Mouse (Mus musculus) gastrocnemius, adult 18-20 months (tissue): Measurements from ENCODE around the gene Tex14. TPM values are rescaled to one million over a fixed set of nuclear protein-coding genes. Genes with fewer than 3 reads are reported as not detected.
A peak's percentile ranks its signal among the peaks of the same experiment; 100 is the strongest.

Experiments
- DNase-seq: peaks from one replicate; pipeline ENCODE4 v3.0.0; 2021; ENCODE audit warnings: low spot score
- total RNA-seq, 2 experiments: library from RNA; stranded (reverse); gene quantifications; 2 replicates each; pipeline ENCODE4 v1.2.3; 2021

The Tex14 gene
- total RNA-seq, 2 experiments from 2014 or later: 0.14 TPM

GRCm38 (mm10) chr11:87568255-87568953, 163.5 kb downstream of the Tex14 start, which contains the start of gene Sept4:
TSS of gene Sept4 (plus strand) at chr11:87568903.
- DNase-seq: no peak

DNA sequence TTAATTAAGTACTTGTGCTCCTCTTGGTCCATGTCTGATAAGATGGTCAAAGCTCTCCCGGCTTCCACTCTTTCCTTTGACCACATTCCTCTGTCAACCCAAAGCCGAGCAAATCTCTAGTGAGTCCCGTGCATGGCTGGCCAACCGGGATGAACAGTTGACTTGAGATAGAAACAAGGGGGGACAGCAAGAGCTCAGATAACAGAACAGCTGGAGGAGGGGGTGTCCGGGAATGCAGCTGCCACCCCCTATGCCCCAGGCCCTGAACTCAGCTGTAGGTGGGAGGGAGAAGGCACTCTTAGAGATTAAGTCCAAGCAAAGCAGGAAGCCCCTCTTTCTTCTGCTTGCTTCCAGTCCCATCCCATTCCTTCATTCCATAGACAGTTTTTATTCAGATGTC, 165.9 kb downstream of the Tex14 start:
- no peak for DNase-seq

DNA sequence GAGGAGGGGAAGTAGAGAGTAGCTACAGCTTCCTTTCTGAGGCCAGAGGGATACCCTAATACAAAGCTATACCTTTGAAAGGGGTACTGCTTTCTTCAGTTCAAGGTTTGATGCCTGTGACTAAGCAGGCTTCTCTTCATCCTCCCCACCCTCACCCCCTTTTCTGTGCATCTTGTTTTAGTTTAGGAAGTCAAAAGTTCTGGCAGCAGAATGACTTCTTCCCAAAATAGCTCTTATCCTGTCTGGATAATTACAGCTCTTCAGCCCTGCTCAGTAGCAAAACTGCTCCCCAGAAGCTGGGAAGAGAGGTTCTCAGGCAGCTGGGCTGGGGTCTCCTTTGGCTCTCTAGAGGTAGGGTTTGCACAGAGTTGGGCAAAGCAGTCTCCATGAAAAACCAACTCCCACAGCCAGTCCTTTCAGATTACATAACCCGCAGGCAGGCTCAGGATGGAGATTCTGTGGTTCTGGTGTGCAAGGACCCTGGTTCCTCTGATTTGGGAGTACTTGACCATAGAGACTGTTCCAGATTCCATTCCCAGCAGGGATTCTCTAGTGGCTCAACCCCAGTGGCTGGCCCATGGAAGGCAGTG, 166.6 kb downstream of the Tex14 start:
- DNase-seq: no peak

DNA sequence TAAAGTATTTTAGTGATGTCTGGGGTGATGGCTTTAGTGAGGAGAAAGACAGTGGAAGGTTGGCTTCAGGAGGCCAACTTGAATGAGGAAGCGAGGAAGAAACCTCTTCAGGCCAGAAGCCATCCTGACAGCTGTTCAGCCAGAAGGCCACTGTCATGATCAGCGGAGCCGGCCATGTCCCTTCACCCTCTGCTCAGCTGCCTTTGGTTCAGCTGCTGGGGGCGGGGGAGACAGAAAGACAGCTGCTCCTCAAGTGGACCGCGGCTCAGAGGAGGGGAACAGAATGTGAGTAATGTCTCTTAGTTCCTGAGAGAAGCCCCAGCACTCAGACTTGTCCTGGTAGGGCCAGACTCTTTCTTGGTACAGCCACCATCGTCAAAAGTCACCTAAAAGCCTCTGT, 168.9 kb downstream of the Tex14 start:
- no peak for DNase-seq

GRCm38 (mm10) chr11:87574520-87575180, 169.8 kb downstream of the Tex14 start:
- DNase-seq: no peak

DNA sequence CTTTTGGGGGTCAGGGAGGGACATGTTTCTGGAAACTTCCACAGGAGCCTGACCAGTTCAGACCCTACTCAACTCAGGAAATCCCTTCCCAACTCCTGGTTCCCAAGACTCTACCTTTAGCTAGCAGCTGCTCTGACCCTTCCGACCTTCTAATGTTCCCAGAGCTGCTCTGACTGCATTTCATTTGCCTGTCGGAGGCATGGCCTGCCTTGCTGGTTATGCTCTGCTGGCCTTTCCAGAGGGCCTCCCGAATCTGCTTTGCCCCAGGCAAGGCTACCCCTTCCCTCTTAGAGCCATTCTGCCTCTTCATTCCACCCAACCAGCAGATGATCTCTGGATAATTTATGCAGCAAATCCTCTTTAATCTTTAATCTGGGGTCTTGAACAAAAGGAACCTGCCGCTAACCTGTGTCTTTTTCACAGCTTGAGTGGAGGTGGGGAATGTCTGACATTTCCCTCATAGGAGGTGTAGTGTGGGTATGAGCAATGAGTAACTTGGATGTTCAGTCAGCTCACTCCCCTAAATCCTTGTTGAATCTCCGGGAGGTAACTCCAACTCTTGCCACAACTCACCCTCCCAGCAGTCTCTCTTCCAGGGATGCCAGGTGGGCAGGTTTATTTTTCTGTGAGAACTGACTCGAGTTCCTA, 172.9 kb downstream of the Tex14 start:
- no peak for DNase-seq

- DNase-seq: peak; percentile 47
These were observed 173.5 kb downstream of the Tex14 start for GRCm38 (mm10) chr11:87578249-87578962.

DNA sequence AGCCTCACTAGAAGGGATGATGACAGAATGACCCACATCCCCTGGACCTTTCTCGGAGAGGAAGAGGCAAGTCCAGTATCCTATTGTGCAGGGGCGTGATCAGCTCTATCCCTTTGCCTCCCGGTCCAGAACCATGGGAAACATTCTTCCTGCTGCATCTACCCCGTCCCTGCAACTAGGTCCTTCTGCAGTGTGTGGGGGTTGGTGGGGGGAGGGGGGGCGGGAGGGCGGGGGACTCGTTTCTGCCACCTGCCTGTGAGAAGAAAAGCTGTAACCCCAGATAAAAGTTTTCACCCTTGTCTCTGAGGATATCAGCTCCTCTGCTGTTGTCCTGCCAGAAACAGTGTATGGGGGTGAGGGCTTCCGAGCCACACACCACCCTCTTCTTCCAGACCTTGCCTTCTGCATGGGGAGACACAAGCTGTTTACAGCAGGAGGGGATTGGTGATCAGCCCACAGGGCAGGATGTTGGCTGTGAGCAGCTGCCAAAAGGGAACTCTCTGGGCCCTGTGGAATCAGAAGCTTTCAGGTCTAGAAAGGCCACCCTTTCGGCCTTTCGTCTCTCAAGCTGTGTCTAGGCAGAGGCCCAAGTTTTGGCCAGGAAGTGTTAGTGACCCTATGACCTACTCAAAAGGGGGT, 174.2 kb downstream of the Tex14 start:
- DNase-seq: no peak

GRCm38 (mm10) chr11:87579713-87580112, 174.8 kb downstream of the Tex14 start:
- DNase-seq: no peak

DNA sequence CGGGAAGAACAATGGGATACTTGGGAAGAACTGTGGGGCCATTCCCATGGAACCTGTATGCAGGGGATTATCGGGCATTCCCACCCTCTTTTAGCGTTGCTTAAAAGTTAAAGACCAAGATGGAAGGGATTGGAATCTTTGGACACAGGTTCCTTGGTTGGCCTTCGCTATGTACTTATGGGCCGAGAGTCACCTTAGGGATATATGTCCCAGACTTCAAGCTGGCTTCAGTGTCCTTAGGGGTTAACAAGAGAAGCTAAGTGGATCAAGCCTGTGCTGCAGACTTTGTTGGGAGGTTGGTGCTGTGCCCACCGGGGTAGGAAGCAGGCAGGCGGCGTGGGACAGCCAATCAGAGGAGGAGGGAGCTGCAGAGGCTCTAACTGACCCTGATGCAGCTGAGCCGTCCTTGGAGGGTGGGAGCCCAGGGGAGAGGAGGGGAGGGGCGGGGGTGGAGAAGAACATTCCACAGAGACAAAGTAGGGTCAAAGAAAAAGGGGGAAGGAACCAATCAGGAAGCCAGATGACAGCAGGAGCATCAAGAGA, 175.7 kb downstream of the Tex14 start:
- DNase-seq: no peak

DNA sequence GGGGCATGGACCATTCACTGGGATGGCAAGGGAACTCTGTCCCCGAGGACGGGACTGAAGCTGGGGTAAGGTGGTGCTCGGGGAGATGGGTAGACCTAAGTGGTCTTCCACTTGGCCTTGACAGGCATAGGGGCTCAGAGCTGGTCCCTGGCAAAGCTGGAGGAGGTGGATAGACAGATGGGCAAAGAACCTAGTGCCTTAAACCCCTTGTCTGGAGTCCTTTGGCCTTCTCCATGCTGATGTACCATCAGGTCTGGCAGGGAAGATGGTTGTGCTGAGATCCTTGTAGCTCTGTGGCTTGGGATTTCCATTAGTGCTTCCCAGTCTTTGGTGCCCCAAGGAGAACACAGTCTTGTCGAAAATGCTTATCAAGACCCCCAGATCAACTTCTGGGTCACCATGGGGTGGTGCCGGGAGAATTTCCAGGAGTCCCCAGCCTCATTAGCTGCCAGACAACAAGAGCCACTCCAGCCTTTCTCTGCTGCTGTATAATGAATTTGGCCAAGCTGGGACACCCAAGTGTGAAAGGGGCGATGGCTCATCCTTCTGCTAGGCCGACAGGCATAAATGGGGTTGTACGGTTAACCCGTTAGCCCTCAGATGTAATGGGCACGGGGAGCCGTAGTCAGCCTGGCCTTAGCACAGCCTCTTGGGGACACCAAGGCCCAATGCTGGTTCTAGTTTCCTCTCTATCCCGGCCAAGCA, 176.4 kb downstream of the Tex14 start:
- DNase-seq: no peak

GRCm38 (mm10) chr11:87581933-87582710, 177.3 kb downstream of the Tex14 start:
- no peak for DNase-seq

GRCm38 (mm10) chr11:87583291-87584034, 178.6 kb downstream of the Tex14 start:
- no peak for DNase-seq

DNA sequence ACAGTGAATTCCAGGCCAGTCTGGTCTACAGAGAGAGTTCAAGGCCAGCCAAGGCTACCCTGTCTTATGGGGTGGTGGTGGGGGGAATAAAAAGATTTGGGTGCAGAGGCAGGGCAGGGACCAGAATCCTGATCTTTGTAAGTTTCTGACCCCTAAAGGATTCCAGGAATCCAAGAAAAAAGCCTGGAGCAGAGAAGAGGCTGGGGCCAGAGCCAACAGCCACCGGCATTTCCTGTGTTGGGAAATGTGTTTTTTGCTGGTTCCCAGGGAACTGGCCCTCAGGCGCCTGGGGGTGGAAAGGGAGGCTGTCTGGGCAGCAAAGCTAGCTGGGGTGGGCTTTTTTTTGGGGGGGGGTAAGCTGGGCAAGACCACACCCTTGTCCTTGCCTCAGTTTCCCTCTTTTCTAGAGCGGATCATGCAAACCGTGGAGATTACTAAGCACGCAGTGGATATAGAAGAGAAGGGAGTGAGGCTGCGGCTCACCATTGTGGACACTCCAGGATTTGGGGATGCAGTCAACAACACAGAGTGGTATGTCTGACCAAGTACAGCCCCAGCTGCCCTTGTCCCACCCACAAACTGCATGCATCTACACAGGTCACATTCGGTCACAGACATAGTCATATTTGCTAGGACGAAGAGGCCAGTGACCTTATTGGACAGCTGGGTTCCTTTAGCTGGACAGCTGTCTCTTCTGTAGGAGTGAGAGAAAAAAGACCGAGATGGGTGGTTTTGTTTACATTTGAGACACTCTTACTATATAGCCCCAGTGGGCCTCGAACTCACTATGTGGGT, 180.0 kb downstream of the Tex14 start:
- peak; percentile 50 for DNase-seq

DNA sequence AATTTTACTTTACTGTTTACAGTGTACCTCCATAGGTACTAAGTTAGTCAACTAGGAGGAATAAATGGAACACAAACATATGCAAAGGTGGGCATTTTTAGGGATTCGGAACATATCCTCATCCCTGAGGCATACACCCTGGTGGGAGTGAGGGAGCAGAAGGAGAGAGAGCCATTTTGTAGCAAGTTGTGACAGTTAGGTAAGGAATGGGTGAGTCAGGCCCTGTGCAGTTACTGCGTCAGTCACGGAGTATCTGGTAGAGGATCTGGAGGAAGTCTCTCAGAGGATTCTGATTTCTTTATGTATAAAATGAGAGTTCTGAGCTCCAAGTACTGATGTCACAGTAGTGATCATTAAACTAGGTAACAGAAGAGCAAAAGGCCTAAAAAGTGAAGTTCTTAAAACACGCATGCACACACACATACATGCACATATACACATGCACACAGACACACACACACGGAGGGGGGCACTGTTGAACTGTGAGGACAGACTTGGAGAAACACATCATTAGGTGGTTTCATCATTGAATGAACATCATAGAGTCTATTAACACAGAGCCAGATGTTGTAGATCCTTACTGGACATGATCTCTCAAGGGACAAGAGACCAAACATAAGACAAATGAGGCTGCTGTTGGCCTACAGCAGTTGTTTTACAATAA, 182.5 kb downstream of the Tex14 start:
- DNase-seq: no peak

GRCm38 (mm10) chr11:87589605-87590004, 184.7 kb downstream of the Tex14 start:
- no peak for DNase-seq

DNA sequence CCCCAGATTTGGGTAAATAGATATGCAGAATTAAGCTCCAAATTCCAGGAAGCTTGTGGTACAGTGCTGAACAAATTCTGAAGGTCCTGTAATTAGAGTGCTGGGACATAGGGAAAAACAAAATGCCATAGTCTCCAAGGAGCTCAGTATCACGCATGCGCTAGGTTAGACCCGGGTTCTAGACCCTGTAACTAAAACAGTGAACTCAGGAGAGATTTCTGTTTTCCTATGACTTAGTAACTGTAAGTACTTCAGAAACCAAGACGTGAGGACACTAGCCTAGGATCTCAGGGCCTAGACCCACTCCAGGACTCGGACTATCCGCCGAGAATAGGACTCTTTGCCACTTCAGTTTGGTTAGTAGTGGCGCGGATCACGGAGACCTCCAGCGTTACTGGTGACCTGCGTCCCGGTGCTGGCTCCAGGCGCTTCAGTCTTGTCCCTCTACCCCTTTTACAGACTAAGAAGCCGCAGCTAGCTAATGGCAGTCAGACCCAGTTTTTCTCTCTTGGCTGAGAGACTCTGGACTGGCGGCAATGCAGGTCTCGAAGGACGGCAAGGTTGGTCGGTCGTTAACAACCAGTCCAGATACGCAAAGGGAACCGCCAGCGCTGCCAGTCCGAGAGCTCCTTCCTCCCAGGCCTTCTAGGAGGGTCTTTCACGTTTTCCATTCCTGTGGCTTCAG, 186.1 kb downstream of the Tex14 start:
- DNase-seq: peak; percentile 30
